Mouse (Mus musculus) adrenal gland, adult 18-20 months (tissue): ENCODE measurements at regions not wholly inside any gene's neighbourhood (a gene's known extent, or its start where the extent isn't known, plus 50 kb on each side); places are given as distances from the start of the nearest gene placed in this dataset.
"Not testable (repeated sequence)": the region's sequence is repeated elsewhere in the genome, so short reads cannot be mapped to it uniquely, and the experiment has no call there.

Experiments used
- DNase-seq, 2 experiments: peaks; one replicate each; pipeline ENCODE4 v3.0.0; 2021 to 2022; ENCODE audit warnings: low spot score in 2 of 2

- no peak for DNase-seq
Measured at GRCm38 (mm10) chr12:32434506-32435002, 56.0 kb downstream of the Ccdc71l start.

GRCm38 (mm10) chr12:32435126-32435525 is 56.6 kb downstream of the Ccdc71l start:
- DNase-seq = peak in 1 of 2 experiments; percentile 24

GRCm38 (mm10) chr12:32438209-32438608 is 59.7 kb downstream of the Ccdc71l start:
- no peak for DNase-seq

- DNase-seq = no peak
Measured at GRCm38 (mm10) chr12:32444770-32445169, 66.3 kb downstream of the Ccdc71l start.

GRCm38 (mm10) chr12:32445874-32446273 is 67.4 kb downstream of the Ccdc71l start:
- no peak for DNase-seq

GRCm38 (mm10) chr12:32449373-32449772 is 70.9 kb downstream of the Ccdc71l start:
- no peak for DNase-seq

GRCm38 (mm10) chr12:32451226-32451625 is 72.7 kb downstream of the Ccdc71l start:
- no peak for DNase-seq

GRCm38 (mm10) chr12:32454794-32455193 is 76.3 kb downstream of the Ccdc71l start:
- peak in 1 of 2 experiments; percentile 15 for DNase-seq

GRCm38 (mm10) chr12:32455231-32455630 is 76.7 kb downstream of the Ccdc71l start:
- not testable (repeated sequence) for DNase-seq

GRCm38 (mm10) chr12:32455913-32456312 is 77.4 kb downstream of the Ccdc71l start:
- DNase-seq = no peak

GRCm38 (mm10) chr12:32456796-32457195 is 78.3 kb downstream of the Ccdc71l start:
- no peak for DNase-seq

- DNase-seq = no peak
Measured at GRCm38 (mm10) chr12:32458386-32458785, 79.9 kb downstream of the Ccdc71l start.

- DNase-seq = no peak
Measured at GRCm38 (mm10) chr12:32460330-32460998, 82.0 kb downstream of the Ccdc71l start.

- no peak for DNase-seq
Measured at GRCm38 (mm10) chr12:32465371-32465770, 86.9 kb downstream of the Ccdc71l start.

GRCm38 (mm10) chr12:32469863-32470262 is 91.4 kb downstream of the Ccdc71l start:
- DNase-seq = no peak

GRCm38 (mm10) chr12:32479451-32479850 is 100.9 kb downstream of the Ccdc71l start:
- DNase-seq = no peak

GRCm38 (mm10) chr12:32480268-32480667 is 101.8 kb downstream of the Ccdc71l start:
- DNase-seq = no peak

GRCm38 (mm10) chr12:32481051-32481450 is 102.5 kb downstream of the Ccdc71l start:
- DNase-seq = no peak

- DNase-seq = no peak
Measured at GRCm38 (mm10) chr12:32482343-32482742, 103.8 kb downstream of the Ccdc71l start.

GRCm38 (mm10) chr12:32482777-32483176 is 104.3 kb downstream of the Ccdc71l start:
- DNase-seq = no peak

- no peak for DNase-seq
Measured at GRCm38 (mm10) chr12:32486246-32486645, 107.7 kb downstream of the Ccdc71l start.

GRCm38 (mm10) chr12:32486729-32487128 is 108.2 kb downstream of the Ccdc71l start:
- DNase-seq = no peak
